Mouse (Mus musculus) heart, adult 2 months (tissue): ENCODE data around the gene Fam213b. TPM values are rescaled to one million over a fixed set of nuclear protein-coding genes. Genes with fewer than 3 reads are reported as not detected.

Experiments
- DNase-seq, 2 experiments: peaks; one replicate each; pipeline ENCODE4 v3.0.0; 2021
- H3K27ac ChIP-seq: fragments of 200-600 bp; 2 replicates; pipeline ENCODE4 v1.8.1; 2022
- H3K27me3 ChIP-seq: fragments of 200-500 bp; 2 replicates; pipeline ENCODE4 v1.6.1; 2012; ENCODE audit warnings: mild to moderate bottlenecking, low read length, inconsistent platforms, mixed read lengths; ENCODE audit not compliant: control insufficient read depth, insufficient read depth
- H3K36me3 ChIP-seq: fragments of 200-500 bp; 2 replicates; pipeline ENCODE4 v1.6.1; 2012; ENCODE audit warnings: low read length, inconsistent platforms; ENCODE audit not compliant: control insufficient read depth, insufficient read depth
- H3K4me1 ChIP-seq: fragments of 200-500 bp; 2 replicates; pipeline ENCODE4 v1.6.1; 2011; ENCODE audit warnings: low read length; ENCODE audit not compliant: control insufficient read depth, insufficient read depth
- H3K4me3 ChIP-seq: fragments of 200-600 bp; 2 replicates; pipeline ENCODE4 v1.8.1; 2022
- H3K79me2 ChIP-seq: fragments of 200-500 bp; replicated peaks from 2 replicates; pipeline ENCODE4 v1.6.1; 2012; ENCODE audit warnings: mild to moderate bottlenecking, inconsistent platforms, low read length, moderate library complexity, mixed read lengths; ENCODE audit not compliant: control insufficient read depth, insufficient read depth
- H3K9ac ChIP-seq: fragments of 200-500 bp; 2 replicates; pipeline ENCODE4 v1.6.1; 2012; ENCODE audit warnings: low read depth, mild to moderate bottlenecking, control low read depth, inconsistent platforms, low read length, mixed read lengths
- CTCF ChIP-seq: fragments of 200-600 bp; IDR thresholded peaks from 2 replicates; pipeline ENCODE4 v1.8.1; 2022; ENCODE audit warnings: antibody characterized with exemption, mild to moderate bottlenecking, moderate library complexity
- EP300 ChIP-seq: fragments of 200-500 bp; IDR thresholded peaks from 2 replicates; pipeline ENCODE4 v1.6.1; 2011; ENCODE audit warnings: low read depth, low read length, control low read depth; ENCODE audit not compliant: insufficient read depth
- POLR2A ChIP-seq: fragments of 200-500 bp; IDR thresholded peaks from 2 replicates; pipeline ENCODE4 v1.6.1; 2011; ENCODE audit warnings: mild to moderate bottlenecking, low read depth, low read length, control low read depth; ENCODE audit not compliant: insufficient read depth
- WGBS: fragments of 180-500 bp; shearing (Covaris S2); methylation state at CpG from one replicate; pipeline ENCODE4 v1.1.7; 2018; 5-methylcytosine and 5-hydroxymethylcytosine counted together
- intact Hi-C: fragments of 180-260 bp; cut with DNase I; formaldehyde crosslinking; loops from one replicate; pipeline ENCODE4 v1.15.1; 2025
- polyA plus RNA-seq: library from polyadenylated mRNA; depleted of rRNA; stranded (reverse); fragments of >200 nt; gene quantifications from 2 replicates; pipeline ENCODE4 v1.2.3, GENCODE M21; 2012
- total RNA-seq, 2 experiments: library from RNA; stranded (reverse); gene quantifications; 2 replicates each; pipeline ENCODE4 v1.2.3; 2021

Fam213b gene
- total and polyA plus RNA-seq, 3 experiments = 77.1 to 95.9 (median 77.3) TPM

- WGBS = 84% methylated on average over 14 of the region's 14 CpGs
- DNase-seq = no peak
- TF ChIP-seq EP300 = no peak
- no peak for TF ChIP-seq CTCF
- no peak for TF ChIP-seq POLR2A
- H3K4me1 ChIP-seq = no peaks in the 10 kb centered on the region
- intact Hi-C loops = no loop called here
- H3K4me3 ChIP-seq = no peak overlapping the region
- H3K9ac ChIP-seq = no peak overlapping the region
- H3K27me3 ChIP-seq = no peaks in the 10 kb centered on the region
- H3K36me3 ChIP-seq = no peaks in the 10 kb centered on the region
- H3K27ac ChIP-seq = no peak overlapping the region
- H3K79me2 ChIP-seq = no peaks in the 10 kb centered on the region
These were observed 8.0 kb downstream of the Fam213b start for GRCm38 (mm10) chr4:154890887-154891286.

DNA sequence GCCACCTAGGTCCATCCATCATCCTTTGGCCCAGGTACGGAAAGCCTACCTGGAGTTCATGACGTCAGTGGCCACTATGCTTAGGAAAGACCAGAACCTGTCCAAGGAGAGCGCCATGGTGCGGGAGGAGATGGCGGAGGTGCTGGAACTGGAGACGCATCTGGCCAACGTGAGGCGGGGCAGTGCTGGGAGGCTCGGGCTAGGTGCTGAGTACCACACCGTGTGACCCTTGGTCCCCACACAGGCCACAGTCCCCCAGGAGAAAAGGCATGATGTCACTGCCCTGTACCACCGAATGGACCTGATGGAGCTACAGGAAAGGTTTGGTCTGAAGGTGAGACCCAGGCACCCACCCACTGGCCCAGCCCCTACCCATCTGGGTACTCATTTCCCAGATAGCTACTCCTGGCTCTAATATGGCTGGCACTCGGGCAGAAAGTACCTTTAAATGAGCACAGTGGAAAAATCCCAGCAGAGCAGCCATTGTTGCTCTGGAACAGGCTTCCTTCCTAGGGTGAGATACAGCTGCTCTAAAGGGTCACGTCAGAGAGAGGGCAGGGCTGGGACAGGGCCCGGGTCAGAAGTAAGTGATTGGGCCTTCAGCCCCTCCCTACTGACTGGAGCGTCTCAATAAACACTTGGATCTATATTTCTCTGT lies 11.2 kb downstream of the Fam213b start:
- H3K79me2 ChIP-seq = no peaks in the 10 kb centered on the region
- intact Hi-C loops = no loop called here
- no peaks in the 10 kb centered on the region for H3K27me3 ChIP-seq
- no peak for TF ChIP-seq CTCF
- no peak for TF ChIP-seq POLR2A
- TF ChIP-seq EP300 = no peak
- H3K27ac ChIP-seq = no peak overlapping the region
- no peak overlapping the region for H3K9ac ChIP-seq
- DNase-seq = no peak
- 71% methylated on average over 15 of the region's 15 CpGs for WGBS
- H3K36me3 ChIP-seq = no peaks in the 10 kb centered on the region
- H3K4me1 ChIP-seq = no peaks in the 10 kb centered on the region
- H3K4me3 ChIP-seq = no peak overlapping the region

DNA sequence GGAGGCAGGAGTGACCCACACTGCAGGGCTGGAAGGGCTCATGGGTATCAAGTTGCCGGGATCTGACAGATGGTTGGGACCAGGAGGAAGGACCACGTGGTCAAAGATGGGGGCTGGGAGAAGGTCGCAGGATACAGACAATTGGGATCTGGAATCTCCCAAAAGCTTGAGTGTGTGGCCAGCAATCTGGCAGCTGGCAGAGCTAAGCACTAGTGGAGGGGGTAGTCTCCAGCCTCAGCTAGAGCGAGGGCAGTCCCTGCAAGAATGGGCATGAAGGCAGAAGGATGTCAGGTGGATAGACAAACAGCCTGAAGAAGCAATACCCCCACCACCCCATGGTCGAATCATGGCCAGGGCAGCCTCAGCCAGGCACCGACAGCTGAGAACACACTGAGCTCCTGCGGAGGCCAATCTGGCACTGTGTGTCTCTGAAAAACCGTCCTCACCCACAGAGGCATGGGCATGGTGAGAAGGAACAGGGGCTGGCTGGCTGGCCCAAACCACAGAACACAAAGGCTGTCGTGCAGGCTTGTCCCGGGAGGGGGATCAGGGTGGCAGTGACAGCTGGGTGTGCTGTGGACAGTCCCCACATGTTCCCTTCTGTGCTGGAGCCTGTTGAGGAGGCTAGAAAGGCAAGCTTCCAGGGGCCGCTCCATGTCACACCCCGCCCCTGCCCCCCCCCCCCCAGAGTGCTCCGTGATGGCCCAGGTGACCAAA lies 11.9 kb downstream of the Fam213b start:
- H3K27me3 ChIP-seq = no peaks in the 10 kb centered on the region
- H3K36me3 ChIP-seq = no peaks in the 10 kb centered on the region
- no peak overlapping the region for H3K4me3 ChIP-seq
- H3K4me1 ChIP-seq = no peaks in the 10 kb centered on the region
- no peak for TF ChIP-seq POLR2A
- no peak for TF ChIP-seq EP300
- no peak for TF ChIP-seq CTCF
- no peak overlapping the region for H3K9ac ChIP-seq
- 69% methylated on average over 13 of the region's 13 CpGs for WGBS
- no peak overlapping the region for H3K27ac ChIP-seq
- intact Hi-C loops = no loop called here
- DNase-seq = no peak
- no peaks in the 10 kb centered on the region for H3K79me2 ChIP-seq

DNA sequence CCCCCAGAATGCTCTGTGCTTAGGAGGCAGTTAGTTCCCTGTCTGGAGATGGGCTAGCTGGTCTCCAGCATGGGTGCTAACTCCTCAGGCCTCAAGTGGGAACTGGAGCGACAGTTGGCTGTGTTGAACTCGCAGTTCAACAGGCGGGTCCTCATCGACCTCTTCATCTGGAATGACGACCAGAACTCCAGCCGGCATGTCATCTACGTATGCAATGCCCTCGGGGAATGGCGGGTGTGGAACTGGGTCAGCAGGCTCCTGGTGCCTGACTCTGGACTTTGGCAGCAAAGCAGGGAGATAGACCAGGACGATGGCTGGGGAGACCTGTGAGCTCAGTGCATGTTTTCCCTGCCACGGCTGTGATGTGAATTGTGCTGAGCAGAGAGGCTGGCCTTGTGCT lies 13.5 kb downstream of the Fam213b start:
- Histone ChIP-seq H3K27ac (no peak overlapping the region), H3K9ac (no peak overlapping the region), H3K27me3 (no peaks in the 10 kb centered on the region), H3K4me3 (no peak overlapping the region), H3K36me3 (no peaks in the 10 kb centered on the region), H3K79me2 (no peaks in the 10 kb centered on the region), H3K4me1 (peaks cover 2% of the 10 kb centered on the region; the same call in 1 of the 2 replicates)
- TF ChIP-seq CTCF = no peak
- TF ChIP-seq POLR2A = no peak
- TF ChIP-seq EP300 = no peak
- 77% methylated on average over 11 of the region's 11 CpGs for WGBS
- no peak for DNase-seq
- intact Hi-C loops = no loop called here

- H3K4me1 ChIP-seq = peaks cover 7% of the 10 kb centered on the region
- no peaks in the 10 kb centered on the region for H3K79me2 ChIP-seq
- no peak overlapping the region for H3K4me3 ChIP-seq
- no peaks in the 10 kb centered on the region for H3K27me3 ChIP-seq
- H3K9ac ChIP-seq = no peak overlapping the region
- H3K36me3 ChIP-seq = no peaks in the 10 kb centered on the region; the same call in 1 of the 2 replicates
- no peak for DNase-seq
- intact Hi-C loops = no loop called here
- 32% methylated on average over 13 of the region's 14 CpGs for WGBS
- TF ChIP-seq CTCF = no peak
- no peak for TF ChIP-seq EP300
- TF ChIP-seq POLR2A = no peak
- no peak overlapping the region for H3K27ac ChIP-seq
These were observed 16.8 kb downstream of the Fam213b start for GRCm38 (mm10) chr4:154882014-154882659.

DNA sequence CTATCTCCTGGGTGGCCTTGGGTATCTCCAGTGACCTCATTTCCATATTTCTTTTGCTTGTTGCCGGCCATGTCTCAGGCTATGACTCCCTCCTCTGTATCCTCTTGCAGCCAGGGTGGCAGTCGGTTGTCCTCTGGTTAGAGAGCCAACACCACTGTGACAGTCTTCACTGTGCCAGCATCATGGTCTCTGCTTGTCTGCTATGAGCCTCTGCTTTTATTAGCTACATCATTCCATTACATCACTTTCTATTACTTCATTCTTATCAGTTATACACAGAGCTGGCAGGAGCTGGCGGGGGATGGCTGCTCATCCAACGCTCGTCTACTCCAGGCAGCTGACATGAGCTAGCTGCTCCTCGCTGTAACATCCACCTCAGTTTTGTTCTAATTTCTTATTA lies 18.2 kb downstream of the Fam213b start:
- DNase-seq = peak; percentile 44 to 72
- peak overlapping the region; percentile 33; the same call in 1 of the 2 replicates for H3K9ac ChIP-seq
- peak; percentile 50; the same call in 1 of the 2 replicates for TF ChIP-seq POLR2A
- TF ChIP-seq CTCF = no peak
- peak; percentile 58 for TF ChIP-seq EP300
- H3K4me1 ChIP-seq = peaks cover 7% of the 10 kb centered on the region
- no peaks in the 10 kb centered on the region for H3K27me3 ChIP-seq
- no peaks in the 10 kb centered on the region for H3K79me2 ChIP-seq
- no peak overlapping the region for H3K4me3 ChIP-seq
- no peaks in the 10 kb centered on the region; the same call in 1 of the 2 replicates for H3K36me3 ChIP-seq
- intact Hi-C loops = no loop called here
- 21% methylated on average over 6 of the region's 6 CpGs for whole genome bisulfite sequencing
- H3K27ac ChIP-seq = peak overlapping the region; percentile 67
